Mouse (Mus musculus): Measurements from ENCODE around the gene Pard3. TPM values are rescaled to one million over a fixed set of nuclear protein-coding genes. Genes with fewer than 3 reads are reported as not detected.

Pard3 gene
- polyA plus RNA-seq, 1 experiment from 2014 or later, result 23.7 TPM

GRCm38 (mm10) chr8:127317914-127318313 lies 254.2 kb downstream of the Pard3 start:
- Histone ChIP-seq H3K4me2 (no peak overlapping the region), H3K9ac (no peak overlapping the region), H3K4me3 (no peak overlapping the region), H3K36me3 (ENCODE audit: poor library complexity, severe bottlenecking) (no peaks in the 10 kb centered on the region), H3K27ac (no peak overlapping the region), H3K9me3 (replicated peaks) (no peaks in the 10 kb centered on the region), H3K27me3 (no peaks in the 10 kb centered on the region), H3K4me1 (peaks cover 12% of the 10 kb centered on the region)
- 88% methylated on average over 1 of the region's 1 CpGs for WGBS
- ATAC-seq, result no peak

GRCm38 (mm10) chr8:127318377-127319159 lies 254.9 kb downstream of the Pard3 start:
- Histone ChIP-seq H3K27ac (no peak overlapping the region), H3K9ac (no peak overlapping the region), H3K4me3 (no peak overlapping the region), H3K4me2 (no peak overlapping the region), H3K36me3 (ENCODE audit: poor library complexity, severe bottlenecking) (no peaks in the 10 kb centered on the region), H3K4me1 (peaks cover 12% of the 10 kb centered on the region), H3K27me3 (no peaks in the 10 kb centered on the region), H3K9me3 (replicated peaks) (no peaks in the 10 kb centered on the region)
- no peak for ATAC-seq
- 91% methylated on average over 7 of the region's 7 CpGs for WGBS

- Histone ChIP-seq H3K4me2 (no peak overlapping the region), H3K4me1 (peaks cover 3% of the 10 kb centered on the region; the same call in 1 of the 2 replicates), H3K4me3 (no peak overlapping the region), H3K27ac (no peak overlapping the region), H3K36me3 (ENCODE audit: poor library complexity, severe bottlenecking) (no peaks in the 10 kb centered on the region), H3K9ac (no peak overlapping the region), H3K9me3 (replicated peaks) (no peaks in the 10 kb centered on the region), H3K27me3 (no peaks in the 10 kb centered on the region)
- 91% methylated on average over 5 of the region's 5 CpGs for WGBS
- no peak for ATAC-seq
Measured at GRCm38 (mm10) chr8:127320930-127321329, 257.2 kb downstream of the Pard3 start.

GRCm38 (mm10) chr8:127323583-127324360 lies 260.1 kb downstream of the Pard3 start:
- Histone ChIP-seq H3K36me3 (ENCODE audit: poor library complexity, severe bottlenecking) (no peaks in the 10 kb centered on the region), H3K9me3 (replicated peaks) (no peaks in the 10 kb centered on the region), H3K4me1 (no peaks in the 10 kb centered on the region), H3K27ac (no peak overlapping the region), H3K4me2 (no peak overlapping the region), H3K9ac (no peak overlapping the region), H3K4me3 (no peak overlapping the region), H3K27me3 (no peaks in the 10 kb centered on the region)
- ATAC-seq, result no peak
- 96% methylated on average over 10 of the region's 10 CpGs for WGBS

GRCm38 (mm10) chr8:127324836-127325570 lies 261.3 kb downstream of the Pard3 start:
- 61% methylated on average over 3 of the region's 3 CpGs for WGBS

GRCm38 (mm10) chr8:127325749-127326148 lies 262.1 kb downstream of the Pard3 start:
- Histone ChIP-seq H3K4me2 (no peak overlapping the region), H3K4me3 (no peak overlapping the region)

More at GRCm38 (mm10) chr8:127324836-127325570, 261.3 kb downstream of the Pard3 start:
- no peaks in the 10 kb centered on the region for H3K27me3 ChIP-seq
- H3K36me3 ChIP-seq (ENCODE audit: poor library complexity, severe bottlenecking), result no peaks in the 10 kb centered on the region
- H3K9me3 ChIP-seq (replicated peaks), result no peaks in the 10 kb centered on the region
- no peak overlapping the region for H3K4me3 ChIP-seq
- H3K4me1 ChIP-seq, result peaks cover under 1% of the 10 kb centered on the region
- no peak overlapping the region for H3K27ac ChIP-seq
- no peak for ATAC-seq
- H3K9ac ChIP-seq, result no peak overlapping the region
- no peak overlapping the region for H3K4me2 ChIP-seq

GRCm38 (mm10) chr8:127330258-127331187 lies 266.8 kb downstream of the Pard3 start:
- WGBS, result 40% methylated on average over 12 of the region's 12 CpGs
- peak; percentile 30; the same call in 1 of the 2 replicates for ATAC-seq
- Histone ChIP-seq H3K4me2 (no peak overlapping the region), H3K27ac (no peak overlapping the region; the same call in 1 of the 2 replicates), H3K4me3 (no peak overlapping the region), H3K9ac (no peak overlapping the region), H3K4me1 (peaks cover 10% of the 10 kb centered on the region), H3K27me3 (no peaks in the 10 kb centered on the region), H3K36me3 (ENCODE audit: poor library complexity, severe bottlenecking) (no peaks in the 10 kb centered on the region), H3K9me3 (replicated peaks) (no peaks in the 10 kb centered on the region)

More at GRCm38 (mm10) chr8:127325749-127326148, 262.1 kb downstream of the Pard3 start:
- Histone ChIP-seq H3K9me3 (replicated peaks) (no peaks in the 10 kb centered on the region), H3K36me3 (ENCODE audit: poor library complexity, severe bottlenecking) (no peaks in the 10 kb centered on the region), H3K4me1 (peaks cover 8% of the 10 kb centered on the region), H3K27me3 (no peaks in the 10 kb centered on the region), H3K27ac (no peak overlapping the region), H3K9ac (no peak overlapping the region)
- WGBS, result 52% methylated on average over 5 of the region's 5 CpGs
- no peak; the same call in 1 of the 2 replicates for ATAC-seq

- no peak for ATAC-seq
- no peak overlapping the region for H3K27ac ChIP-seq
- 100% methylated on average over 1 of the region's 1 CpGs for WGBS
Measured at GRCm38 (mm10) chr8:127331751-127332150, 268.1 kb downstream of the Pard3 start.

GRCm38 (mm10) chr8:127335216-127335615 lies 271.5 kb downstream of the Pard3 start:
- Histone ChIP-seq H3K27ac (no peak overlapping the region), H3K4me2 (no peak overlapping the region), H3K27me3 (no peaks in the 10 kb centered on the region), H3K9ac (no peak overlapping the region), H3K4me1 (peaks cover 21% of the 10 kb centered on the region), H3K9me3 (replicated peaks) (no peaks in the 10 kb centered on the region), H3K4me3 (no peak overlapping the region), H3K36me3 (ENCODE audit: poor library complexity, severe bottlenecking) (no peaks in the 10 kb centered on the region)
- WGBS, result 98% methylated on average over 1 of the region's 1 CpGs
- ATAC-seq, result no peak

More at GRCm38 (mm10) chr8:127331751-127332150, 268.1 kb downstream of the Pard3 start:
- Histone ChIP-seq H3K36me3 (ENCODE audit: poor library complexity, severe bottlenecking) (no peaks in the 10 kb centered on the region), H3K9me3 (replicated peaks) (no peaks in the 10 kb centered on the region), H3K9ac (no peak overlapping the region), H3K4me1 (peaks cover 15% of the 10 kb centered on the region), H3K27me3 (no peaks in the 10 kb centered on the region), H3K4me3 (no peak overlapping the region), H3K4me2 (no peak overlapping the region)

- H3K4me1 ChIP-seq, result peaks cover 14% of the 10 kb centered on the region; the same call in 1 of the 2 replicates
- ATAC-seq, result no peak
- no peak overlapping the region for H3K4me2 ChIP-seq
- no peak overlapping the region for H3K27ac ChIP-seq
- 86% methylated on average over 11 of the region's 11 CpGs for WGBS
- H3K27me3 ChIP-seq, result no peaks in the 10 kb centered on the region
- H3K36me3 ChIP-seq (ENCODE audit: poor library complexity, severe bottlenecking), result no peaks in the 10 kb centered on the region
- H3K9ac ChIP-seq, result no peak overlapping the region
- no peak overlapping the region for H3K4me3 ChIP-seq
- no peaks in the 10 kb centered on the region for H3K9me3 ChIP-seq (replicated peaks)
Measured at GRCm38 (mm10) chr8:127338183-127338582, 274.5 kb downstream of the Pard3 start.

- Histone ChIP-seq H3K36me3 (ENCODE audit: poor library complexity, severe bottlenecking) (no peaks in the 10 kb centered on the region), H3K9me3 (replicated peaks) (no peaks in the 10 kb centered on the region), H3K4me2 (no peak overlapping the region), H3K4me3 (no peak overlapping the region), H3K9ac (no peak overlapping the region), H3K27me3 (no peaks in the 10 kb centered on the region), H3K4me1 (peaks cover 9% of the 10 kb centered on the region; the same call in 1 of the 2 replicates), H3K27ac (no peak overlapping the region)
- no peak for ATAC-seq
- WGBS, result 92% methylated on average over 7 of the region's 7 CpGs
Measured at GRCm38 (mm10) chr8:127341046-127341445, 277.4 kb downstream of the Pard3 start.
